Mouse (Mus musculus) hindbrain, embryonic 15.5 days (tissue): ENCODE results near the gene Kcnh2. TPM values are rescaled to one million over a fixed set of nuclear protein-coding genes. Genes with fewer than 3 reads are reported as not detected.

Experiments used
- ATAC-seq: fragments of 200-750 bp; cut with Nextera tagmentation; 2 replicates; pipeline ENCODE4 v1.8.0; 2017; ENCODE audit warnings: low read depth, moderate number of reproducible peaks, moderate TSS enrichment; ENCODE audit not compliant: low FRiP score
- H3K27ac ChIP-seq: fragments of 300-500 bp; sonication (generic); replicated peaks from 2 replicates; pipeline ENCODE4 v1.5.1; 2015; ENCODE audit warnings: mild to moderate bottlenecking, inconsistent platforms
- H3K27me3 ChIP-seq: fragments of 300-500 bp; sonication (generic); 2 replicates; pipeline ENCODE4 v1.6.1; 2015; ENCODE audit warnings: control low read depth, inconsistent platforms
- H3K36me3 ChIP-seq: fragments of 300-500 bp; sonication (generic); 2 replicates; pipeline ENCODE4 v1.6.1; 2015; ENCODE audit warnings: control low read depth, inconsistent platforms
- H3K4me1 ChIP-seq: fragments of 300-500 bp; sonication (generic); replicated peaks from 2 replicates; pipeline ENCODE4 v1.6.1; 2015; ENCODE audit warnings: control low read depth, inconsistent platforms
- H3K4me2 ChIP-seq: fragments of 300-500 bp; sonication (generic); 2 replicates; pipeline ENCODE4 v1.6.1; 2015; ENCODE audit warnings: moderate library complexity, mild to moderate bottlenecking, inconsistent platforms
- H3K4me3 ChIP-seq: fragments of 300-500 bp; sonication (generic); 2 replicates; pipeline ENCODE4 v1.5.1; 2015; ENCODE audit warnings: mild to moderate bottlenecking, inconsistent platforms
- H3K9ac ChIP-seq: fragments of 300-500 bp; sonication (generic); 2 replicates; pipeline ENCODE4 v1.6.1; 2015; ENCODE audit warnings: inconsistent platforms
- H3K9me3 ChIP-seq: fragments of 300-500 bp; sonication (generic); 2 replicates; pipeline ENCODE4 v1.6.1; 2016; ENCODE audit warnings: control low read depth, inconsistent platforms
- WGBS: fragments of 180-500 bp; shearing (Covaris S2); methylation state at CpG from one replicate; pipeline ENCODE4 v1.1.7; 2015; 5-methylcytosine and 5-hydroxymethylcytosine counted together
- polyA plus RNA-seq: library from polyadenylated mRNA; unstranded; fragments of >200 nt; fragmentation: Nextera tagmentation; extraction: Ambion mirVana; gene quantifications from 2 replicates; pipeline ENCODE4 v1.2.1, GENCODE M21; 2015

Kcnh2 gene
- polyA plus RNA-seq, 1 experiment from 2014 or later, result 17.9 TPM

DNA sequence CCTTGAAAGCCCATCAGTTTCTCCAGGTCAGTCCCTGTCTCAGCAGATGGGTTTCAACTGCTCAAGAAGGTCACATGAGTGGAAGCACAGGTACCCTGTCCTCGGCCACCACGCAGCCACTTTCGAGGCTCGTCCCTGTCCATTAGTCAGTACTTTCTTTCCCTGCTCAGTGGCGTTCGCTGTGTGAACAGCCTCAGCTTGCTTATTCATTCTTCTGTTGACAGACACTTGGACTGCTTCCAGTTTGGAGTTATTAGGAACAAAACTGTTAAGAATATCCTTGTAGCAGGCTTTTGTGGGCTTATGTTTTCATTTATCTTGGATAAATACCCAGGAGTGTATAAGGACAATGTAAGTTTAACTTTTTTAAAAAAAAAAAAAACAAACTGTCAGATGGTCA is 22.8 kb upstream of the Kcnh2 start:
- ATAC-seq, result no peak
- WGBS, result 39% methylated on average over 6 of the region's 6 CpGs

DNA sequence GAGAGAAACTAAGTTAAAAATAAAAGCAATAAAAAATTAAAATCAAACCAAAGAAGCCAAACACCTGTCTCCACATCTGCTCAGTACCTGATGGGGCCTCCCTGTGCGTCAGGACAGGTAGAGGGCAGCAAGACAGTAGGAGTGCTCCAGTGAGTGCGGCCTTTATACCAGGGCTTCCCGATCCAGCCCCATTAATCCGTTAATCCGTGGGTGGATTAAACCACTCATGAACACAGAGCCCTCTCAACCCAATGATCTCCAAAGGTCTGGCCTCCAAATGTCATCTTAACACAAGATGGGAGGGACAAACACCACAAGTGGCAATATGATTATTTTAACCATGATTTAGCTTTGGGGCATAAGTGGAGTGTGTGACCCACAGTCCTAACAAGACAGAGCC is 22.4 kb upstream of the Kcnh2 start:
- H3K4me3 ChIP-seq, result no peak overlapping the region
- no peak for ATAC-seq
- H3K36me3 ChIP-seq, result no peaks in the 10 kb centered on the region
- no peak overlapping the region for H3K9ac ChIP-seq
- H3K4me1 ChIP-seq, result no peaks in the 10 kb centered on the region
- 81% methylated on average over 5 of the region's 5 CpGs for WGBS
- H3K9me3 ChIP-seq, result no peaks in the 10 kb centered on the region
- H3K4me2 ChIP-seq, result no peak overlapping the region
- H3K27ac ChIP-seq, result no peak overlapping the region
- no peaks in the 10 kb centered on the region for H3K27me3 ChIP-seq

More for the DNA sequence above, 22.8 kb upstream of the Kcnh2 start:
- Histone ChIP-seq H3K9ac (no peak overlapping the region), H3K36me3 (no peaks in the 10 kb centered on the region), H3K4me1 (no peaks in the 10 kb centered on the region), H3K27me3 (no peaks in the 10 kb centered on the region), H3K9me3 (no peaks in the 10 kb centered on the region), H3K4me3 (no peak overlapping the region), H3K4me2 (no peak overlapping the region), H3K27ac (no peak overlapping the region)

DNA sequence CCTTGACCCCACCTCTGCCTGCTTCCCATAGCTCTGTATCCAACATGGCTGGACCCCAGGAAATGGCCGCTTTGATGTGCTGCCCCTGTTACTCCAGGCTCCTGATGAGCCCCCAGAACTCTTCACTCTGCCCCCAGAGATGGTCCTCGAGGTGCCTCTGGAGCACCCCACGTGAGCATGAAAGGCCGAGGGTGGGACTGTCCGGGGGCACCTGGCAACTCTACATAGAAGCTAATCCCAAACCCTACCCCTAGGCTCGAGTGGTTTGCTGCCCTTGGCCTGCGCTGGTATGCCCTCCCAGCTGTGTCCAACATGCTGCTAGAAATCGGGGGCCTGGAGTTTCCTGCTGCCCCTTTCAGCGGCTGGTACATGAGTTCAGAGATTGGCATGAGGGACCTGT is 18.4 kb upstream of the Kcnh2 start:
- no peaks in the 10 kb centered on the region for H3K9me3 ChIP-seq
- no peak for ATAC-seq
- WGBS, result 86% methylated on average over 9 of the region's 9 CpGs

DNA sequence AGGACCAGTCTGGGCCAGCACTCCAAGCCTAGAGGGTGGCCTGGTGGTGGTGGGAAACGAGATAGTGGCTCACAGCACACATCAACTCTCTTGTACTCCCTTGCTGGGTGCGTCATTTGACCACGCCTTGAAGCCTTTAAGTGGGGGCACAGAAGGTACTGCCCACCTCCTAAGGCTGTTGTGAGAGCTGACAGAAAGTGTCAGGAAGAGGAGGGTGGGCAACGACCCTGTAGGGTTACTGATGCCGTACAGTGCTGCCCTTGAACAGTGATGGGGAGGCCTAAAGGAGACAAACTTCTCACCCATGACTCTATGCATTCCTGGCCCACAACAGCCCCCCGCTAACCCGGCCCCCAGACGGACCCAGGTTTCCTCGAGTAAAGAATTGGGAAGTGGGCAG is 15.0 kb upstream of the Kcnh2 start:
- no peak overlapping the region for H3K27ac ChIP-seq
- no peaks in the 10 kb centered on the region for H3K27me3 ChIP-seq
- H3K9ac ChIP-seq, result no peak overlapping the region
- H3K4me1 ChIP-seq, result no peaks in the 10 kb centered on the region
- no peak overlapping the region for H3K4me2 ChIP-seq
- no peaks in the 10 kb centered on the region for H3K9me3 ChIP-seq
- no peak overlapping the region for H3K4me3 ChIP-seq
- 83% methylated on average over 9 of the region's 9 CpGs for WGBS
- no peak for ATAC-seq
- H3K36me3 ChIP-seq, result no peaks in the 10 kb centered on the region

More for the DNA sequence above, 18.4 kb upstream of the Kcnh2 start:
- no peak overlapping the region for H3K4me3 ChIP-seq
- no peak overlapping the region for H3K27ac ChIP-seq
- no peaks in the 10 kb centered on the region for H3K27me3 ChIP-seq
- no peak overlapping the region for H3K9ac ChIP-seq
- H3K4me2 ChIP-seq, result no peak overlapping the region
- H3K36me3 ChIP-seq, result no peaks in the 10 kb centered on the region
- no peaks in the 10 kb centered on the region for H3K4me1 ChIP-seq

DNA sequence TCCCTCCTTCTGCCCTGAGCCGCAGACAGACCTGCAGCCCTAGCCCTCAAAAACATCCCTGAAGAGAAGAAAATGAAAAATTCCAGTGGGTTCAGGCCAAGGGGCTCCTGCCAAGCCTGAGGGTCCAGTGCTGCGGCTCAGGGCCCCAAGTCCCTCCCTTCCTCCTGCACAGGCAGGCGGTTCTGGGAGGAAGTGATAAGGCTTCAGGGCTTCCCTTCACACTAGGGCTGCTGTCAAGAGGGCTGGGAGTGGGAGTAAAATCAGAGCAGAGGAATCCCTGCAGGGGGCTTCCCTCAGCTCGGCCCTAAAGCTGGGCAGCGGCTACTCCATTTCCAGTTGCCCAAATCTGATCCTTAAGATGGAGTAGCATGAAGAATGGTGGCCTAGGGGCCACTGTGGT is 14.1 kb upstream of the Kcnh2 start:
- Histone ChIP-seq H3K9ac (no peak overlapping the region), H3K4me2 (no peak overlapping the region), H3K9me3 (no peaks in the 10 kb centered on the region), H3K4me3 (peak overlapping the region; percentile 12; the same call in 1 of the 2 replicates), H3K27me3 (no peaks in the 10 kb centered on the region), H3K4me1 (peaks cover 6% of the 10 kb centered on the region), H3K36me3 (no peaks in the 10 kb centered on the region), H3K27ac (no peak overlapping the region; the same call in 1 of the 2 replicates)
- ATAC-seq, result no peak
- WGBS, result 55% methylated on average over 5 of the region's 5 CpGs

DNA sequence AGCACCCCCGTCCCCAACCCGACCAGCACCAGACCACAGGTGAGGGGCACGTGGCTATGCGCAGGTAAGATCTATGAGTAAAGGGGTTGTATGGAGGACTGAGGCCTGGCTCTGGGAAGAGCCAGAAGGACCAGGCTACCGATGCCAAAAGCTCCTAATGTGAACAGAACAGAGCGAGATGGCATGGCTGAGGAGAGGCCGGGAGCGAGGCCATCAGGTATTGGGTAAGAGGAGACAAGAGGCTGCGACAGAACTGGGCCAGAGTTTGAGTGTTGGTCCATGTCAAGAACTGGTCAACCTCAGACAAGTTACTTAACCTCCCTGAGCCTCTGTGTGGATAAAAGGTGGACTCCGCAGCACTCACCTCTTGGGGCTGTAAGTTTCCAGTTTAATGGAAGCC is 13.6 kb upstream of the Kcnh2 start:
- no peaks in the 10 kb centered on the region for H3K9me3 ChIP-seq
- peaks cover 7% of the 10 kb centered on the region for H3K4me1 ChIP-seq
- no peaks in the 10 kb centered on the region for H3K36me3 ChIP-seq
- no peak overlapping the region for H3K4me2 ChIP-seq
- peak overlapping the region; percentile 30; the same call in 1 of the 2 replicates for H3K27ac ChIP-seq
- 84% methylated on average over 10 of the region's 10 CpGs for WGBS
- peak overlapping the region; percentile 13 for H3K4me3 ChIP-seq
- no peak for ATAC-seq
- H3K27me3 ChIP-seq, result no peaks in the 10 kb centered on the region
- H3K9ac ChIP-seq, result peak overlapping the region; percentile 21; the same call in 1 of the 2 replicates

DNA sequence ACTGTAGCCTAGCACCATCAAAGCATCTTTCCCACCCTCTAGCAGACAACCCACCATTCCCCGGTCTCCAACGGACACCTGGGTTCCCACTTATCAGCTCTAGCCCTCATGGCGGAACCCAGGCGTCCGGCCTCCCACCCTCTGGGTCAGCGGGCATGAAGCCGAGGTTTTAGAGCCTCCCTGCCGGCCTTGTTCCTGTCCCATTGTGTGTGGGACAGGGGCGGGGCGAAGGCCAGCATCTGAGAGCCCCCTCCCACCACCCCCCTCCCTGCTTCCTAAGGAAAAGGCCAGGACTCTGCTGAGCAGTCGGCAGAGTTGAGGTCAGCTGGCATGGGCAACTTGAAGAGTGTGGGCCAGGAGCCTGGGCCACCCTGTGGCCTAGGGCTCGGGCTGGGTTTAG is 13.1 kb upstream of the Kcnh2 start, which contains the start of gene Nos3:
Gene Nos3, plus strand, starts transcription at position 303 of the 400 bp plus-strand sequence.
- Histone ChIP-seq H3K27me3 (no peaks in the 10 kb centered on the region), H3K4me2 (no peak within 1 kb of the TSS), H3K4me3 (peak within 1 kb of the TSS; percentile 13), H3K9ac (peak within 1 kb of the TSS; percentile 21; the same call in 1 of the 2 replicates), H3K9me3 (no peaks in the 10 kb centered on the region), H3K36me3 (no peaks in the 10 kb centered on the region), H3K27ac (peak within 1 kb of the TSS; percentile 30; the same call in 1 of the 2 replicates), H3K4me1 (peaks cover 7% of the 10 kb centered on the region)
- WGBS, result 31% methylated on average over 12 of the region's 12 CpGs
- ATAC-seq, result no peak

DNA sequence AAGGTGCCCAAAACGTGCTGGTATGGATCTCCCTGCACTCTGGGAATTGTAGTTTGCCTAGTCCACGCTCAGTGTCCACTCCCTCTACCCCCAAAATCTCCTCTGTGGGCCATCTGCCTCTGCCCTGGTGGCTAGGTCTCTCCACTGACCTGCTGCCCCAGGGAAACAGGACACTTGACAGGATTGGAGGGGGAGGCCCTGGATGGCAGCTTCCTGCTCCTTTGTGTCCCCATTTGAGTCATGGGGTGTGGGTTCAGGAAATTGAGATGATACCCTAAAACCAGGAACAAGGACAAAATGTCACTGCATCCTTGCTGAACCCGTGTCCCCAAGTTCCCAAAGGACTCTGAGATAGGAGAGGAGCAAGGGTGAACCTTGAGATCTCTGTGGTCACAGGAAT is 12.7 kb upstream of the Kcnh2 start:
- no peak overlapping the region for H3K4me2 ChIP-seq
- no peak for ATAC-seq
- 63% methylated on average over 3 of the region's 3 CpGs for WGBS

DNA sequence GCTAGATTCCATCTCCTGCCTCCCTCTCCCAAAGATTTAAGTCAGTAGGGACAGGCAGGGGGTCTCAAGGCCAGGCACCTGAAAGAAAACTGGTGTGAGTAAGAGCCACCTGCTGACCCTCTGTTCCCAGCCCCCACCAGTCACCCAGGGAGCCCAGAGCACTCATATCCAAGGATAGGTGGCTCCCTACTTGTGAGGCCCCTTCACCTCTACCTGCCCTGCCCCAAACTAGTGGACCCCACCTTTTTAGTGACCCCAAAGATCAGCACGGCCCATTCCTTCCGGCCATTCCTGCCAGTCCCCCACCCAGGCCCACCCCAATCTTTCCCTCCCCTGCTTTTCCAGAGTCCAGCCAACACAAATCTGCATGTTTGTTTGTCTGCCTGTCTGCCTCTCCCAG is 12.1 kb upstream of the Kcnh2 start:
- no peaks in the 10 kb centered on the region for H3K27me3 ChIP-seq
- H3K36me3 ChIP-seq, result no peaks in the 10 kb centered on the region
- H3K27ac ChIP-seq, result no peak overlapping the region
- ATAC-seq, result no peak
- WGBS, result 91% methylated on average over 2 of the region's 2 CpGs
- no peak overlapping the region for H3K4me3 ChIP-seq
- H3K4me1 ChIP-seq, result peaks cover 7% of the 10 kb centered on the region
- H3K9me3 ChIP-seq, result no peaks in the 10 kb centered on the region
- no peak overlapping the region for H3K4me2 ChIP-seq
- no peak overlapping the region for H3K9ac ChIP-seq

More for the DNA sequence above, 12.7 kb upstream of the Kcnh2 start:
- Histone ChIP-seq H3K4me3 (no peak overlapping the region), H3K4me1 (peaks cover 7% of the 10 kb centered on the region), H3K27ac (no peak overlapping the region), H3K9me3 (no peaks in the 10 kb centered on the region), H3K27me3 (no peaks in the 10 kb centered on the region), H3K36me3 (no peaks in the 10 kb centered on the region), H3K9ac (no peak overlapping the region)

DNA sequence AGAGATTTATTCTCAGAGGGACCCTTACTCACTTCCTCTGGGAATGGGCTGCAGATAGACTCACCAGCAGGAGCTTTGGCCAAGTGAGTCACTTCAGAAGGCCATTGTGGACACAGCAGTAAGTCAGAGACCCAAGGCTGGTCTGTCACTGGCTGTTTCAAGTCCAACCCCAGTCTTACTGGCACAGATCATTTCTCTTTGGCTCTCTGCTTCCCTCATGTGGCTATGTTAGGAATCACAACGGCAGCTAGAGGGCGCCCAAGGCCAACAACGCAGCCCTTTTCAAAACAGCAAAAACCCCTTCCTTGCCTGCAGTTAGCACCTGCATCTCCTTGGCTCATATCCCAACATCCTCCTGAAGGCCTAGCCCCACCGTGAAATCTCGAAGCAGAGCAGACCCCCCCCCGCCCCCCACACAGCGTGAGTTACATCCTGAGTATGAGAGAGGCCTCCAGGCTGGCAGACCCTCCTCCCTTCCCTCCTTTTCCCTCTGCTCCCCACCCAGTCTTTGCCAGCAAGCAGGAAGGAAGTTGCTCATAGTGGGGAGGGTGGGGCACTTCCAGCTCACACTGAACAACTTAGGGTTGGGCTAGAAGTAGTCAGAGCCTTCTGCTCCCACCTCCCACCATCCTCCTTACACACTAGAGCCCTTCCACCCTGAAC is 9.5 kb upstream of the Kcnh2 start:
- ATAC-seq, result peak; percentile 71
- Histone ChIP-seq H3K4me1 (peaks cover 7% of the 10 kb centered on the region), H3K9me3 (no peaks in the 10 kb centered on the region), H3K36me3 (no peaks in the 10 kb centered on the region), H3K27ac (no peak overlapping the region), H3K4me3 (no peak overlapping the region), H3K9ac (no peak overlapping the region), H3K4me2 (no peak overlapping the region), H3K27me3 (no peaks in the 10 kb centered on the region)
- WGBS, result 0% methylated on average over 7 of the region's 7 CpGs

DNA sequence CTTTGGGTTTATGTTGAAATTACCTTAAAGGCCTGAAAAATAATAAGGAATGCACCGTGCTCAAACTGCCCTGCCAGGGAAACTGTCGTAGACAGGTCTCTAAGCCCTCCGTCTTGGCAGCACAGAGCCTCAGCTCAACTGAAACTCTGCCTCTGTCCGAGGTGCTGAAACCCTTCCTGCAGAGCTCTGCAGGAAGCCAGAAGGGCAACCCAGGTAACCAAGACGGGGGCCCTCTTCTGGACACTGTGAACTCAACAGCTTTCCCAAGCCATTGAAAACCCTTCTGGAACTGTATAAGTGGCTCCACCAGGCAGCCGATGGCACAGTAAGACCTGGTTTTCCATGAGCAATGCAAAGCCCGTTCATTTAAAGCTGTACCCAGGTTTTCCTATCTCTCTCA is 6.1 kb upstream of the Kcnh2 start:
- H3K4me1 ChIP-seq, result peaks cover 16% of the 10 kb centered on the region
- WGBS, result 15% methylated on average over 7 of the region's 7 CpGs
- H3K4me3 ChIP-seq, result no peak overlapping the region
- no peak overlapping the region for H3K9ac ChIP-seq
- no peak for ATAC-seq
- no peaks in the 10 kb centered on the region for H3K9me3 ChIP-seq
- no peaks in the 10 kb centered on the region for H3K36me3 ChIP-seq
- H3K27ac ChIP-seq, result no peak overlapping the region
- H3K4me2 ChIP-seq, result no peak overlapping the region
- no peaks in the 10 kb centered on the region for H3K27me3 ChIP-seq

DNA sequence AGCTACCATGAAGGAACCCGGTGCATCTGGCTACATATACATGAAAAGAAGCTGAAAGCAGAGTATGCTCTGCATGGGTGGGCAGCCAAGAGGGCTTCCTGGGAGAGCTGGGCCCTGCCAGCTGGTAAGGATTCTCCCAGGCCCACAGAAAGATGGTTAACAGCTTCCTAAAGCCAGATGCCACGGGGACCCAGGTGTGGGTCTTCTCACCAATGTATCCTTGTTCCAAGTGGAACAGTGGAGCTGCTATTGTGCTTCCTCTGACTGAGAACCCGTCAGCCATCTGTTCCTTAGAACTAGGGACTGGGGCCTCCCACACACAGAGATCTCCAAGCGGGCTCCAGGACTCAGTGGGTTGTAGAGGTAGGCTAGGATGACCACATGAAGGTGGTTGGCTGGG is 5.4 kb upstream of the Kcnh2 start:
- H3K27me3 ChIP-seq, result no peaks in the 10 kb centered on the region
- no peaks in the 10 kb centered on the region for H3K36me3 ChIP-seq
- no peak overlapping the region for H3K4me2 ChIP-seq
- no peak overlapping the region for H3K4me3 ChIP-seq
- peaks cover 23% of the 10 kb centered on the region for H3K4me1 ChIP-seq
- WGBS, result 47% methylated on average over 4 of the region's 4 CpGs
- no peak overlapping the region for H3K27ac ChIP-seq
- H3K9ac ChIP-seq, result no peak overlapping the region
- no peaks in the 10 kb centered on the region for H3K9me3 ChIP-seq
- no peak for ATAC-seq

DNA sequence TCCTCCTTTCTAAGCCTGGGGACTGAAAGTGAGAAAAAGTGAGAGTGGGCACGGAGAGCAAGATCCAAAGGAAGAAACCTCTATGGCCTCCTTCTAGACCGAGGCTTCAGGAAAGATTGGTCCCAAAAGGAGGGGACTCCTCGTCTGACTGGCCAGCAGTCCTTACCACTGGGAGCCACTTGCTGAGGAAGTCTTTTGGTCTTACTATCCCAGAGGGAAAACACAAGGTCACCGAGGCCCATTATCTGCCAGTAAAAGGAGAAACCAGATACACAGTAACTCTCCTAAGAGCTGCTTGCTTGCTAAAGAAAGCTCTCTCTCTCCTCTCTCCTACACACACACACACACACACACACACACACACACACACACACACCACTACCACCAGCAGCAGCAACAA is 1.9 kb upstream of the Kcnh2 start:
- no peak for ATAC-seq
- H3K9ac ChIP-seq, result peak overlapping the region; percentile 75; the same call in 1 of the 2 replicates
- H3K4me3 ChIP-seq, result no peak overlapping the region
- H3K36me3 ChIP-seq, result no peaks in the 10 kb centered on the region
- H3K27me3 ChIP-seq, result no peaks in the 10 kb centered on the region
- H3K4me1 ChIP-seq, result peaks cover 43% of the 10 kb centered on the region
- no peak overlapping the region for H3K27ac ChIP-seq
- no peak overlapping the region for H3K4me2 ChIP-seq
- no peaks in the 10 kb centered on the region for H3K9me3 ChIP-seq
- WGBS, result 36% methylated on average over 4 of the region's 4 CpGs
